Mouse (Mus musculus) G1E (cell line): ENCODE results near the gene Ceacam15.

Source experiments
- CTCF ChIP-seq: IDR thresholded peaks from 2 replicates; pipeline ENCODE4 v1.5.1; 2012; ENCODE audit warnings: low read depth, low read length, inconsistent platforms, mixed read lengths
- GATA1 ChIP-seq: IDR thresholded peaks from 2 replicates; pipeline ENCODE4 v1.6.1; 2012; ENCODE audit warnings: borderline replicate concordance, low read length, inconsistent platforms, mixed read lengths
- POLR2AphosphoS5 ChIP-seq: IDR thresholded peaks from 2 replicates; pipeline ENCODE4 v1.6.1; 2012; ENCODE audit warnings: low read depth, low read length, inconsistent platforms; ENCODE audit not compliant: insufficient replicate concordance

GRCm38 (mm10) chr7:16631025-16631424 is 44.5 kb downstream of the Ceacam15 start:
- TF ChIP-seq CTCF: no peak
- TF ChIP-seq GATA1: no peak
- no peak for TF ChIP-seq POLR2AphosphoS5
